Mouse (Mus musculus) spleen, adult 2 months (tissue): ENCODE data around the gene Rbm25.

Experiments
- CTCF ChIP-seq: fragments of 200-500 bp; IDR thresholded peaks from 2 replicates; pipeline ENCODE4 v1.5.1; 2011; ENCODE audit warnings: mild to moderate bottlenecking, inconsistent platforms; ENCODE audit not compliant: insufficient read depth, insufficient read length, insufficient replicate concordance; ENCODE audit errors: extremely low read depth
- POLR2A ChIP-seq: fragments of 200-500 bp; IDR thresholded peaks from 2 replicates; pipeline ENCODE4 v1.6.1; 2011; ENCODE audit warnings: low read depth, low read length, inconsistent platforms

GRCm38 (mm10) chr12:83597881-83598280 lies 33.2 kb upstream of the Rbm25 start:
- TF ChIP-seq CTCF (no peak), POLR2A (no peak)
